Mouse (Mus musculus) midbrain, embryonic 12.5 days (tissue): Measurements from ENCODE around the gene Dhx16. TPM values are rescaled to one million over a fixed set of nuclear protein-coding genes. Genes with fewer than 3 reads are reported as not detected.

ENCODE experiments used
- ATAC-seq: fragments of 200-750 bp; cut with Nextera tagmentation; 2 replicates; pipeline ENCODE4 v1.8.0; 2017; ENCODE audit warnings: low read depth, moderate TSS enrichment, moderate library complexity; ENCODE audit not compliant: low FRiP score
- H3K27ac ChIP-seq: fragments of 300-500 bp; sonication (generic); replicated peaks from 2 replicates; pipeline ENCODE4 v1.5.1; 2016; ENCODE audit warnings: mild to moderate bottlenecking
- H3K27me3 ChIP-seq: fragments of 300-500 bp; sonication (generic); 2 replicates; pipeline ENCODE4 v1.6.1; 2016; ENCODE audit warnings: mild to moderate bottlenecking
- H3K36me3 ChIP-seq: fragments of 300-500 bp; sonication (generic); 2 replicates; pipeline ENCODE4 v1.6.1; 2016
- H3K4me1 ChIP-seq: fragments of 300-500 bp; sonication (generic); 2 replicates; pipeline ENCODE4 v1.6.1; 2016
- H3K4me2 ChIP-seq: fragments of 300-500 bp; sonication (generic); replicated peaks from 2 replicates; pipeline ENCODE4 v1.6.1; 2016; ENCODE audit warnings: mild to moderate bottlenecking, moderate library complexity
- H3K4me3 ChIP-seq: fragments of 300-500 bp; sonication (generic); 2 replicates; pipeline ENCODE4 v1.5.1; 2016; ENCODE audit warnings: mild to moderate bottlenecking
- H3K9ac ChIP-seq: fragments of 300-500 bp; sonication (generic); replicated peaks from 2 replicates; pipeline ENCODE4 v1.6.1; 2016; ENCODE audit warnings: mild to moderate bottlenecking, moderate library complexity
- H3K9me3 ChIP-seq: fragments of 300-500 bp; sonication (generic); 2 replicates; pipeline ENCODE4 v1.6.1; 2016; ENCODE audit warnings: mild to moderate bottlenecking
- WGBS: fragments of 180-500 bp; shearing (Covaris S2); methylation state at CpG from one replicate; pipeline ENCODE4 v1.1.7; 2016; 5-methylcytosine and 5-hydroxymethylcytosine counted together
- polyA plus RNA-seq: library from polyadenylated mRNA; unstranded; fragments of >200 nt; fragmentation: Nextera tagmentation; extraction: Ambion mirVana; gene quantifications from 2 replicates; pipeline ENCODE4 v1.2.1, GENCODE M21; 2016

The Dhx16 gene
- 47.8 and 48.2 TPM in 2 replicates for polyA plus RNA-seq

DNA sequence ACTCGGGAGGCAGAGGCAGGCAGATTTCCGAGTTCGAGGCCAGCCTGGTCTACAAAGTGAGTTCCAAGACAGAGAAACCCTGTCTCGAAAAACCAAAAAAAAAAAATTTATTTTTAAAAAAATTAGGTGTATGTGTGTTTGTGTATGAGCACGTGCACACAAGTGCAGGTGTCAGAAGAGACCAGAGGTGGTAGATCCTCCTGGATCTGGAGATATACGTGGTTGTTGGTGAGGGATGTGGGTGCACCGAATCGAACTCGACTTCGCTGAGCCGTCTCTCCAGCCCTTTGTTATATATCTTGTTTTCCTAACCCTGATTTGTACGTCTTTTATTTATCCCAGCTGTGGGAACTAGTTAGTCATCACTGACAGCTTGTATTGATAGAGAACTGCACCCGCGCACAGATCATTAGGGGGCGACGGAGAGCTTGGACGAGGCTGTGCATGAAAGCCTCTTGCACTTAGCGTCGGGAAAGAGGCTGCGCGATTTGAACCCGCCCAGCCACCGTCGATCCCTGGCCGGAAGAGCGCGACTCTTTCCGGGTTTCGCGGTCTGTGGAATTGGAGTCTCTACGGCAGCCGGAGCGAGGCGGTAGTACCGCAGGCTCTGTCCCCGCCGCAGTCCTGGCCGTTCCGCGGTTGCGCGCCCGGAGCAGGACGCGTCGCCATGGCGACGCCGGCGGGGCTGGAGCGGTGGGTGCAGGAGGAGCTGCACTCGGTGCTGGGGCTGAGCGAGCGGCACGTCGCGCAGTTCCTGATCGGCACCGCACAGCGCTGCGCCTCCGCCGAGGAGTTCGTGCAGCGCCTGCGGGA lies at the start of gene Dhx16:
Gene Dhx16 (plus strand): TSS at position 575 of the 813 bp plus-strand sequence.
- H3K27me3 ChIP-seq: no peaks in the 10 kb centered on the region
- H3K4me2 ChIP-seq: peak within 1 kb of the TSS; percentile 77
- peaks cover 48% of the 10 kb centered on the region for H3K36me3 ChIP-seq
- peak; percentile 91 for ATAC-seq
- peaks cover 15% of the 10 kb centered on the region for H3K4me1 ChIP-seq
- peak within 1 kb of the TSS; percentile 92 for H3K4me3 ChIP-seq
- WGBS: 6% methylated on average over 66 of the region's 66 CpGs
- H3K9me3 ChIP-seq: no peaks in the 10 kb centered on the region
- H3K27ac ChIP-seq: peak within 1 kb of the TSS; percentile 81
- peak within 1 kb of the TSS; percentile 89 for H3K9ac ChIP-seq

DNA sequence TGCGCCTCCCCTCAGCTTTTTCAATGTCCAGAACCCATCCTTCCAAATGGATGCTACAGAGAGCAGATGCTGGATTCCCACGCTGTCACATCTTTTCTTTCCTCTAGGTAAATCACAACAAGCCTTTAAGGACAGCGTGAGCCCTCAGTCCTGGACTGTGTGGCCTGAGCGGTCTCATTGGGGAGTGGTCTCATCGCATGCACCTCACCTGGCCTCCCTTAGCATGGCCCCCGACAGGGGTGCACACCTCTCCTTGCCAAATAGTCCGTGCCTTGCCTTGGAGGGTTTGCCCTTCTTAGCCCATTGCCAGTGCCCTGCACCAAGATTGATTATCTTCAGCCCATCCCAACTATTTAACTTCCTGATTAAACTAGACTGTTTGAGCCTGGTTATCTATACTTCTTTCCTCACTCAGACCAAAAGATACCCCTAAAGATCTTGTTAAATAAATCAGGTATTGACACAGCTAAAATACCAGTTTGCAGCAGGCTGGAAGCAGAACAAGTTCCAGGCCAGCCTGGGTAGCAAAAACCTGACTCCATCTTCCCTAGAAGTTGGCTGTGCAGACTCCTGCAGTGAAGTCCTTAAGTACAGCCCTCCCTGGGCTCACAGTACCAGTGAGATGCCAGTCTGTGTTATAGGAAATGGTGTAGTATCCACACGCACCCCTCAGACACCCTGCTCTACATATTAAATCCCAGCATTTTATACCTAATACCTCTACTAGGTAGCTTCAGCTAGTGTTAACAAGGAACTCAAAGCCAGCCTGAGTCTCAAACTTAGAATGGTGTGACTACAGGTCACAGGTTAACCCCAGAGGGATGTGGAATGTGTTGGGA lies 47.0 kb upstream of the Dhx16 start:
- H3K4me3 ChIP-seq: no peak overlapping the region
- no peak overlapping the region for H3K9ac ChIP-seq
- 73% methylated on average over 8 of the region's 8 CpGs for WGBS
- no peak for ATAC-seq
- H3K36me3 ChIP-seq: peaks cover 62% of the 10 kb centered on the region
- H3K27me3 ChIP-seq: no peaks in the 10 kb centered on the region
- no peak overlapping the region for H3K4me2 ChIP-seq
- no peaks in the 10 kb centered on the region for H3K9me3 ChIP-seq
- peak overlapping the region; percentile 10; the same call in 1 of the 2 replicates for H3K27ac ChIP-seq
- peaks cover 43% of the 10 kb centered on the region for H3K4me1 ChIP-seq

- 31% methylated on average over 5 of the region's 5 CpGs for WGBS
- no peak for ATAC-seq
- Histone ChIP-seq H3K4me2 (no peak overlapping the region), H3K9ac (no peak overlapping the region), H3K27ac (no peak overlapping the region; the same call in none of the 2 replicates), H3K36me3 (peaks cover 56% of the 10 kb centered on the region), H3K4me3 (no peak overlapping the region), H3K9me3 (no peaks in the 10 kb centered on the region), H3K27me3 (no peaks in the 10 kb centered on the region), H3K4me1 (peaks cover 43% of the 10 kb centered on the region)
These were observed 46.3 kb upstream of the Dhx16 start for GRCm38 (mm10) chr17:35833239-35833751.

DNA sequence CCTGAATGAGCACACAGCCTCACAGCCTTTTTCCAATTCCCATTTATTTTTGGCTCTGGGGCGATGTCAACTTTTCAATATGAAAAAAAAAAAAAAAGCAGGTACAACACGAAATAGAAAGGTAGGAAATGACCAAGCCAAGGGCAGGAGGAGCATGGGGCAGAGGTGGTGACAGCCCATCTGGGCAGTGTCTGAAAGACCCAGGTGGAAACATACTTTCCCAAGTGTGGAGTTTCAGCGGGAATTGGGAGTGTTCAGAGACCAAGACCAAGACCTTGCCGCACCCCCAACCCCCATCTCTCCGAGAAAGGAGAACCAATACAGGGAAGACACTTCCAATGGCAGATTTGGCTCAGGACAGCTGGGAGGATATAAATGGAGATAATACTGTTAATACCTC lies 45.7 kb upstream of the Dhx16 start:
- Histone ChIP-seq H3K36me3 (peaks cover 54% of the 10 kb centered on the region), H3K4me2 (peak overlapping the region; percentile 89), H3K9ac (peak overlapping the region; percentile 31; the same call in 1 of the 2 replicates), H3K4me3 (peak overlapping the region; percentile 89; the same call in 1 of the 2 replicates), H3K4me1 (peaks cover 43% of the 10 kb centered on the region), H3K9me3 (no peaks in the 10 kb centered on the region), H3K27ac (no peak overlapping the region), H3K27me3 (no peaks in the 10 kb centered on the region)
- WGBS: 63% methylated on average over 5 of the region's 5 CpGs
- no peak for ATAC-seq

DNA sequence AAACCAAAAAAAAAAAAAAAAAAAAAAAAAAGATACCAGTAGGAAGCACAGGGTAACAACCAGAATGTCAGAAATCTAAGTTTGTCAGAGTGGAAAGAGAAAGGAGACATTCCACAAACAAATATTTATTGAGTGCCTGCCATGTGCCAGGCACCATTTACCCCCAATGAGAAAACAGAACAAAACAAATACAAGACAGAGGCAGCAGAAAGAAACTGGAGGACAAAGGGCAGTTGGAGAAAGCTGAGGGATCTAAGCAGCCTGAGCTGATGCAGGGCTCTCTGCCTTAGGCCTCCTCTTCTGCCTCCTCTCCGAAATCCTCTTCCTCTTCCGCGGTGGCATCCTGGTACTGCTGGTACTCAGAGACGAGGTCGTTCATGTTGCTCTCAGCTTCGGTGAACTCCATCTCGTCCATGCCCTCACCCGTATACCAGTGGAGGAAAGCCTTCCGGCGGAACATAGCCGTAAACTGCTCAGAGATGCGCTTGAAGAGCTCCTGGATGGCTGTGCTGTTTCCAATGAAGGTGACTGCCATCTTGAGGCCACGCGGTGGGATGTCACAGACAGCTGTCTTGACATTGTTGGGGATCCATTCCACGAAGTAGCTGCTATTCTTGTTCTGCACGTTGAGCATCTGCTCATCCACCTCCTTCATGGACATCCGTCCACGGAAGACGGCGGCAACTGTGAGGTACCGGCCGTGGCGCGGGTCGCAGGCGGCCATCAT lies 44.8 kb upstream of the Dhx16 start:
- peak overlapping the region; percentile 89 for H3K4me2 ChIP-seq
- ATAC-seq: no peak
- H3K9ac ChIP-seq: peak overlapping the region; percentile 99
- 80% methylated on average over 26 of the region's 26 CpGs for WGBS
- peaks cover 54% of the 10 kb centered on the region for H3K36me3 ChIP-seq
- H3K4me1 ChIP-seq: peaks cover 44% of the 10 kb centered on the region
- H3K4me3 ChIP-seq: peak overlapping the region; percentile 89
- H3K27me3 ChIP-seq: no peaks in the 10 kb centered on the region
- H3K27ac ChIP-seq: peak overlapping the region; percentile 32; the same call in 1 of the 2 replicates
- H3K9me3 ChIP-seq: no peaks in the 10 kb centered on the region

DNA sequence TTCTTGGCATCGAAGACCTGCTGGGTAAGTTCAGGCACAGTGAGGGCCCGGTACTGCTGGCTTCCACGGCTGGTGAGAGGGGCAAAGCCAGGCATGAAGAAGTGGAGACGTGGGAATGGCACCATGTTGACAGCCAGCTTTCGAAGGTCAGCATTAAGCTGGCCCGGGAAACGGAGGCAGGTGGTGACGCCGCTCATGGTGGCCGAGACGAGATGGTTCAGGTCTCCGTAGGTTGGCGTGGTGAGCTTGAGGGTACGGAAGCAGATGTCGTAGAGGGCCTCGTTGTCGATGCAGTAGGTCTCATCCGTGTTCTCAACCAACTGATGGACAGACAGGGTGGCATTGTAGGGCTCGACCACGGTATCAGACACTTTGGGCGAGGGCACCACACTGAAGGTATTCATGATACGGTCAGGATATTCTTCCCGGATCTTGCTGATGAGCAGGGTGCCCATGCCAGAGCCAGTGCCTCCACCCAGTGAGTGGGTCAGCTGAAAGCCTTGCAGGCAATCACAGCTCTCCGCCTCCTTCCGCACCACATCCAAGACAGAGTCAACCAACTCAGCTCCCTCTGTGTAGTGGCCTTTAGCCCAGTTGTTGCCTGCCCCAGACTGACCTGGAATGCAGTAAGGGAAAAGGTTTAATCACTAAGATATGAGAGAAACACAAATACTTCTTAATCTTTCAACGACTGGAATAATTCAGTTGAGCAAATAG lies 44.0 kb upstream of the Dhx16 start:
- H3K27ac ChIP-seq: peak overlapping the region; percentile 42
- no peaks in the 10 kb centered on the region for H3K9me3 ChIP-seq
- WGBS: 79% methylated on average over 26 of the region's 26 CpGs
- ATAC-seq: no peak
- no peaks in the 10 kb centered on the region for H3K27me3 ChIP-seq
- H3K4me3 ChIP-seq: peak overlapping the region; percentile 89
- H3K4me2 ChIP-seq: peak overlapping the region; percentile 89
- peaks cover 37% of the 10 kb centered on the region for H3K4me1 ChIP-seq
- peaks cover 48% of the 10 kb centered on the region for H3K36me3 ChIP-seq
- H3K9ac ChIP-seq: peak overlapping the region; percentile 99

GRCm38 (mm10) chr17:35836178-35836965 lies 43.2 kb upstream of the Dhx16 start:
- peak overlapping the region; percentile 89 for H3K4me3 ChIP-seq
- ATAC-seq: no peak
- H3K4me1 ChIP-seq: peaks cover 35% of the 10 kb centered on the region
- H3K9ac ChIP-seq: peak overlapping the region; percentile 99
- WGBS: 8% methylated on average over 24 of the region's 24 CpGs
- no peaks in the 10 kb centered on the region for H3K9me3 ChIP-seq
- H3K4me2 ChIP-seq: peak overlapping the region; percentile 89
- H3K27me3 ChIP-seq: no peaks in the 10 kb centered on the region
- H3K27ac ChIP-seq: peak overlapping the region; percentile 99
- H3K36me3 ChIP-seq: peaks cover 48% of the 10 kb centered on the region

DNA sequence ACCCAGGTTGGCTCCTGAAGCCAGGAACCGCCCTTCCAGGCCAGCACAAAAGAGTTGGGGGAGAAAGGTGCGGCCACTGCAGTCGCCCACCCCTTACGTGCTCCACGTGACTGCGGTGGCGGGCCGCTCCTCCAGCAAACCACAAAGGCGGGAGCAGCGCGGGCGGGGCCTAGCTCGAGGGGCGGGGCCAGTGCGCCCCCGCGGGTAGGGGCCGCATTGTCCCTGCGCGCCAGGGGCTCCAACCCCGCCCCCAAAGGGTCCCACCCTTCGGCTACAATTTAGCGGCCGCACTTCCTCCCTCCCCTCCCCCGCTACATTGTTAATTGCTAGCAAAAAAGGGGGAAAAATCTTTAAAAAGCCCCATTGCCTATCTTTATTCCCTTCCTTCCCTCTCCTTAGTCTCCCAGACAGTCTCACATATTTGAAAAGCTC lies 42.6 kb upstream of the Dhx16 start:
- no peaks in the 10 kb centered on the region for H3K27me3 ChIP-seq
- 0% methylated on average over 25 of the region's 25 CpGs for WGBS
- peak overlapping the region; percentile 89 for H3K4me3 ChIP-seq
- H3K4me2 ChIP-seq: peak overlapping the region; percentile 89
- peaks cover 38% of the 10 kb centered on the region for H3K4me1 ChIP-seq
- peaks cover 45% of the 10 kb centered on the region for H3K36me3 ChIP-seq
- peak overlapping the region; percentile 99 for H3K9ac ChIP-seq
- peak overlapping the region; percentile 99 for H3K27ac ChIP-seq
- peak; percentile 17; the same call in 1 of the 2 replicates for ATAC-seq
- H3K9me3 ChIP-seq: no peaks in the 10 kb centered on the region

DNA sequence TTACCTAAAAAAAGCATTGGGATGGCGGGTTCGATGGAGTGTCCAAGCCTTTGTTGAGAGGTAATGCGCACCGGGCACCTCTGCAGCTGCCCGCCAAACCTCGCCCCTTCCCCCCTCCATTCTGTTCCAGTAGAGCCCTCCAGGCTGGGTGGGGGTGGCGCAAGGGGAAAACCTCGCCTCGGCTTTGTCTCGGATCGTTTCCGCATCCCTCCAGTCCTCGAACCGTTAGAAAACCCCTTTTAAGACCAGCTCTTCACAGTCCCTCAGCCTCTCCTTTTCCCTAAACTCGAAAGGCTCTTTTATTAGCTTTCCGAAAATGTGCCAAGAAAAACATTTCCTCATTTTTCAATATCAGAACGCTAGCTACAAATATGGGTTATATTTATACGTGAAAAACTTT lies 42.1 kb upstream of the Dhx16 start:
- WGBS: 0% methylated on average over 18 of the region's 18 CpGs
- H3K4me2 ChIP-seq: peak overlapping the region; percentile 89
- peak overlapping the region; percentile 89 for H3K4me3 ChIP-seq
- no peaks in the 10 kb centered on the region for H3K27me3 ChIP-seq
- no peak for ATAC-seq
- peak overlapping the region; percentile 99 for H3K27ac ChIP-seq
- peaks cover 42% of the 10 kb centered on the region for H3K4me1 ChIP-seq
- H3K36me3 ChIP-seq: peaks cover 43% of the 10 kb centered on the region
- peak overlapping the region; percentile 99 for H3K9ac ChIP-seq
- no peaks in the 10 kb centered on the region for H3K9me3 ChIP-seq

DNA sequence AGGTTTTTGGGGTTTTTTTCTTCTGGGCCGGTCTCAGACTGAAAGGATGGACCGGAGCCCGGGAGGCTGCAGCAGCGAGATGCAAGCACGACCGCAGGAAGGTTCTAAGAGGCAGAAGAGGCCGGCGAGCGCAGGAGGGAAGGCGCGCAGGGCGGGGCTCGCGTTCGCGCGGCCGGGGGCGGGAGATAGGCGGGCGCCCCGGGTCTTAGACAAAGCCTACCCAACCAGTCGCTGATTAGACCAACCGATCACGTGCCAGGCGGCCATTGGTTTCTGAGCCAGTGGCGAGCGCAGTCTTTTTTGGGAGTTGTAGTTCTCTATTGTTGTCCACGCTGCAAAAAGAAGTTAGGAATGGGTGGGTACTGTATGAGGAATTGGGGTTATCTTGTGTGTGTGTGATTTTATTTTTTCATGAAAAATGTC lies 41.5 kb upstream of the Dhx16 start, which contains the start of gene Tubb5:
Gene Tubb5 (minus strand): TSS at position 185 of the 423 bp plus-strand sequence.
- Histone ChIP-seq H3K27me3 (no peaks in the 10 kb centered on the region), H3K9me3 (no peaks in the 10 kb centered on the region), H3K4me3 (peak within 1 kb of the TSS; percentile 89), H3K27ac (peak within 1 kb of the TSS; percentile 99), H3K36me3 (peaks cover 37% of the 10 kb centered on the region), H3K4me2 (peak within 1 kb of the TSS; percentile 89), H3K9ac (peak within 1 kb of the TSS; percentile 99), H3K4me1 (peaks cover 48% of the 10 kb centered on the region)
- peak; percentile 79 for ATAC-seq
- 1% methylated on average over 29 of the region's 29 CpGs for WGBS
